Comparison of ENCODE assay signal across 21 mouse cellular contexts in genomic region chr8:3665507-3665906, GRCm38 (mm10). TPM values are rescaled to one million over a fixed set of nuclear protein-coding genes. Genes with fewer than 3 reads are reported as not detected.
DNase-seq lines count a peak whose midpoint lies in the region; ATAC-seq and TF ChIP-seq lines count a peak whose summit lies in the region.
"Had no signal": no experiment of that assay in that cellular context is flagged by ENCODE, and none has a peak within 500 bp of the region (broad histone marks: within the 10 kb centered on the region; RNA-seq: fewer than 3 reads in every experiment).

Gene Mcemp1, plus strand, starts transcription at chr8:3665754.

- TF ChIP-seq EP300 in stomach, postnatal 0 days (optimal IDR thresholded peaks at IDR 0.05): no peak

- no peaks in the 10 kb centered on the region for H3K36me3 ChIP-seq in liver, embryonic 15.5 days (replicated peaks)
- H3K36me3 ChIP-seq in liver, embryonic 16.5 days (ENCODE audit: control insufficient read depth, insufficient read depth): no peaks in the 10 kb centered on the region
- no peaks in the 10 kb centered on the region for H3K36me3 ChIP-seq in stomach, postnatal 0 days (ENCODE audit: control insufficient read depth, insufficient read depth, low read length)
- H3K36me3 ChIP-seq: embryonic facial prominence, embryonic 12.5 days; hindbrain, embryonic 10.5 days; midbrain, embryonic 15.5 days had no signal

- DNase-seq in liver: no peak
- DNase-seq in NIH3T3 (ENCODE audit: low read depth): peak; percentile 30
- no peak for DNase-seq in stomach, postnatal 0 days (ENCODE audit: low spot score)
- DNase-seq in kidney, postnatal 10 days: no peak
- DNase-seq in left cerebral cortex, adult 2 months (ENCODE audit: extremely low spot score in 1 of 2, low spot score in 2 of 2): no peak
- DNase-seq: cerebellum, adult 9-11 months; gastrocnemius, postnatal 36 days; kidney, adult 2 months; kidney, postnatal 14 days; layer of hippocampus, postnatal 36 days; right cerebral cortex, postnatal 4 days; thymus, postnatal 4 days had no signal

- peak within 1 kb of the TSS; percentile 55 for H3K27ac ChIP-seq in liver, embryonic 15.5 days (replicated peaks)
- peak within 1 kb of the TSS; percentile 60 for H3K27ac ChIP-seq in liver, embryonic 16.5 days (ENCODE audit: low read length)
- H3K27ac ChIP-seq in stomach, postnatal 0 days (replicated peaks): no peak within 1 kb of the TSS
- no peak within 1 kb of the TSS for H3K27ac ChIP-seq in left cerebral cortex, adult 2 months
- H3K27ac ChIP-seq: embryonic facial prominence, embryonic 12.5 days; hindbrain, embryonic 10.5 days; layer of hippocampus, adult 2 months; midbrain, embryonic 15.5 days had no signal

- intact Hi-C loops in left cerebral cortex, adult 2 months (cut with DNase I): no loop called here

- no peak within 1 kb of the TSS for H3K4me2 ChIP-seq in liver, embryonic 15.5 days
- no peak within 1 kb of the TSS for H3K4me2 ChIP-seq in liver, embryonic 16.5 days (ENCODE audit: low read depth, low read length)
- H3K4me2 ChIP-seq in stomach, postnatal 0 days (replicated peaks; ENCODE audit: low read depth): no peak within 1 kb of the TSS
- H3K4me2 ChIP-seq: embryonic facial prominence, embryonic 12.5 days; midbrain, embryonic 15.5 days had no signal

- H3K27me3 ChIP-seq in liver, embryonic 15.5 days: no peaks in the 10 kb centered on the region
- H3K27me3 ChIP-seq in liver, embryonic 16.5 days (ENCODE audit: control insufficient read depth, insufficient read depth, low read depth, low read length): no peaks in the 10 kb centered on the region
- no peaks in the 10 kb centered on the region for H3K27me3 ChIP-seq in stomach, postnatal 0 days (ENCODE audit: control insufficient read depth, insufficient read depth, low read length)
- H3K27me3 ChIP-seq: embryonic facial prominence, embryonic 12.5 days; midbrain, embryonic 15.5 days had no signal

- 55% methylated on average over 6 of the region's 6 CpGs for WGBS in liver, embryonic 15.5 days (ENCODE audit: insufficient replicate concordance)
- 49% methylated on average over 6 of the region's 6 CpGs for WGBS in liver, embryonic 16.5 days (ENCODE audit: insufficient replicate concordance)
- 72% methylated on average over 6 of the region's 6 CpGs for WGBS in stomach, postnatal 0 days

- peak within 1 kb of the TSS; percentile 25; the same call in 1 of the 2 replicates for H3K4me3 ChIP-seq in liver, embryonic 15.5 days (replicated peaks)
- peak within 1 kb of the TSS; percentile 19 for H3K4me3 ChIP-seq in liver, embryonic 16.5 days (ENCODE audit: low read depth, low read length)
- H3K4me3 ChIP-seq in stomach, postnatal 0 days (ENCODE audit: low read depth, low read length): no peak within 1 kb of the TSS
- H3K4me3 ChIP-seq in left cerebral cortex, adult 2 months: no peak within 1 kb of the TSS
- H3K4me3 ChIP-seq: embryonic facial prominence, embryonic 12.5 days; hindbrain, embryonic 10.5 days; layer of hippocampus, adult 2 months; midbrain, embryonic 15.5 days had no signal

- no peak for ATAC-seq in liver, embryonic 15.5 days (ENCODE audit: insufficient read depth)
- no peak for ATAC-seq in liver, embryonic 16.5 days (ENCODE audit: low read depth)
- peak; percentile 66 for ATAC-seq in monocyte, adult 5-6 weeks (replicated peaks; ENCODE audit: insufficient number of reproducible peaks, low FRiP score, low TSS enrichment, poor library complexity, severe bottlenecking)
- ATAC-seq in stomach, postnatal 0 days (ENCODE audit: low FRiP score, low TSS enrichment): no peak
- ATAC-seq: CD4-positive, CD25-positive, alpha-beta regulatory T cell, adult 4 months; forebrain, embryonic 16.5 days; midbrain, embryonic 15.5 days had no signal

- H3K9me3 ChIP-seq in liver, embryonic 15.5 days (replicated peaks): no peaks in the 10 kb centered on the region
- H3K9me3 ChIP-seq in liver, embryonic 16.5 days (replicated peaks; ENCODE audit: control insufficient read depth, low read length): no peaks in the 10 kb centered on the region
- no peaks in the 10 kb centered on the region for H3K9me3 ChIP-seq in stomach, postnatal 0 days (ENCODE audit: control insufficient read depth, low read length)
- H3K9me3 ChIP-seq: embryonic facial prominence, embryonic 12.5 days; hindbrain, embryonic 10.5 days; midbrain, embryonic 15.5 days had no signal

- no peak within 1 kb of the TSS for H3K9ac ChIP-seq in liver, embryonic 15.5 days
- H3K9ac ChIP-seq in liver, embryonic 16.5 days (ENCODE audit: low read depth, low read length): no peak within 1 kb of the TSS
- H3K9ac ChIP-seq in stomach, postnatal 0 days (ENCODE audit: low read length): no peak within 1 kb of the TSS
- H3K9ac ChIP-seq: embryonic facial prominence, embryonic 12.5 days; midbrain, embryonic 15.5 days had no signal

- TF ChIP-seq CTCF in stomach, postnatal 0 days (IDR thresholded peaks at IDR 0.05; ENCODE audit: low read depth): no peak
- TF ChIP-seq CTCF in left cerebral cortex, adult 2 months (IDR thresholded peaks at IDR 0.05): no peak

- no peaks in the 10 kb centered on the region for H3K4me1 ChIP-seq in liver, embryonic 15.5 days (replicated peaks)
- no peaks in the 10 kb centered on the region for H3K4me1 ChIP-seq in liver, embryonic 16.5 days (ENCODE audit: control insufficient read depth, low read depth, low read length)
- H3K4me1 ChIP-seq in stomach, postnatal 0 days (replicated peaks; ENCODE audit: control insufficient read depth, insufficient read depth): no peaks in the 10 kb centered on the region
- H3K4me1 ChIP-seq: embryonic facial prominence, embryonic 12.5 days; hindbrain, embryonic 10.5 days; midbrain, embryonic 15.5 days had no signal

RNA-seq across cellular contexts. Expression of gene Mcemp1, which starts in this region (rescaled TPM):
- 8.2 and 8.9 TPM in 2 replicates for polyA plus RNA-seq in liver, embryonic 15.5 days (2015; fragmentation: Nextera tagmentation; extraction: Ambion mirVana)
- polyA plus RNA-seq in liver, embryonic 16.5 days (2015; fragmentation: Nextera tagmentation; extraction: Ambion mirVana): 7.7 and 8.2 TPM in 2 replicates
- total RNA-seq in monocyte, adult 5-6 weeks (2017): 40.4 to 71.1 TPM (median 68.4 TPM) in 3 replicates
- 0.11 and 0.15 TPM in 2 replicates for polyA plus RNA-seq in stomach, postnatal 0 days (2015; fragmentation: Nextera tagmentation; extraction: Ambion mirVana)
- total RNA-seq in left cerebral cortex, adult 2 months (2021): under 1 TPM; 0.23 to 0.37 TPM
- total RNA-seq: gastrocnemius, postnatal 36 days; layer of hippocampus, adult 2 months had no signal
- polyA plus RNA-seq: CD4-positive, CD25-positive, alpha-beta regulatory T cell, adult 4 months; forebrain, embryonic 16.5 days had no signal

Comparison
In these comparisons a context has a peak if more than half of its experiments do, and no peak if none do; other contexts are left out.
1. RNA of gene Mcemp1 (total RNA-seq): 40.4 to 71.1 TPM in monocyte, adult 5-6 weeks; 0.23 to 0.37 TPM in left cerebral cortex, adult 2 months; every median in the first group is over 10 times any median in the second.
2. H3K27ac ChIP-seq: peak in liver, embryonic 15.5 days (single experiment) and liver, embryonic 16.5 days (single experiment); none in stomach, postnatal 0 days (single experiment) and left cerebral cortex, adult 2 months (single experiment).
3. H3K4me3 ChIP-seq: peak in liver, embryonic 15.5 days (single experiment) and liver, embryonic 16.5 days (single experiment); none in stomach, postnatal 0 days (single experiment) and left cerebral cortex, adult 2 months (single experiment).